In the genomic region with DNA sequence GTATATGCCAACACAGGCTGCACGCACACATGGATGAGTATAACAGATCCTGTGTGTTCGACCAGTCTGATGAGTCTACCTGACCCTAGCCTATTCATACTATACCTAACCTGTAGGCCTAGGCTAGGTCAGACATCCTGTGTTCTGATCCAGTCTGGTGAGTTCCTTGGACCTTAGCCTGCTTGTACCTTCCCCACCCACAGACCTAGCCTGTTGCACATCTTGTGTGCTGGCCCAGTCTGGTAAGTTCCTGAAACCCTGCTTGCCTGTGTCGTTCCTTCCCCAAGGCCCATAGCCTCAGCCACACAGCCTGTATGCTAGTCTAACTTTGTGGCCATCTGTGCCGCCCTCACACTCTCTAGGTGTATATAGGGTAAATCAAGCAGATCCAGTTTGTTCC, we compare ENCODE assay signal across 13 mouse cellular contexts. TPM values are rescaled to one million over a fixed set of nuclear protein-coding genes. Genes with fewer than 3 reads are reported as not detected.
"Had no signal": no experiment of that assay in that cellular context is flagged by ENCODE, and none has a peak within 500 bp of the region (broad histone marks: within the 10 kb centered on the region; RNA-seq: fewer than 3 reads in every experiment).

No protein-coding gene starts in this region.

- H3K4me1 ChIP-seq: midbrain, embryonic 10.5 days; midbrain, embryonic 12.5 days; neural tube, embryonic 12.5 days had no signal

- H3K36me3 ChIP-seq: midbrain, embryonic 12.5 days had no signal

- H3K9me3 ChIP-seq: midbrain, embryonic 10.5 days; midbrain, embryonic 12.5 days; neural tube, embryonic 12.5 days had no signal

- DNase-seq: lung, adult 18-20 months; lung, embryonic 14.5 days; lung, postnatal 10 days; lung, postnatal 4 days; midbrain, embryonic 14.5 days; right cerebral cortex, postnatal 14 days; thymus, adult 18-20 months; thymus, postnatal 25 days; thymus, postnatal 4 days had no signal

- H3K27ac ChIP-seq: midbrain, embryonic 10.5 days; midbrain, embryonic 12.5 days; neural tube, embryonic 12.5 days had no signal

- H3K4me3 ChIP-seq: midbrain, embryonic 10.5 days; midbrain, embryonic 12.5 days; neural tube, embryonic 12.5 days had no signal

- H3K27me3 ChIP-seq: midbrain, embryonic 12.5 days; neural tube, embryonic 12.5 days had no signal

RNA-seq across cellular contexts. Expression of a gene that starts 45.1 kb away (rescaled TPM):
- total RNA-seq: neutrophil, adult 5-6 weeks had no signal
